Mouse (Mus musculus) spleen, postnatal 0 days (tissue): ENCODE measurements around the gene Pde9a. TPM values are rescaled to one million over a fixed set of nuclear protein-coding genes. Genes with fewer than 3 reads are reported as not detected.

ENCODE experiments used
- polyA plus RNA-seq: library from polyadenylated mRNA; unstranded; fragments of >200 nt; fragmentation: Nextera tagmentation; extraction: Ambion mirVana; gene quantifications from 2 replicates; pipeline ENCODE4 v1.2.1, GENCODE M21; 2015

Gene Pde9a
- 1.8 and 3.4 TPM in 2 replicates for polyA plus RNA-seq

GRCm38 (mm10) chr17:31385671-31386665, at the start of gene Pde9a:
TSS of gene Pde9a (plus strand) at chr17:31386210.

DNA sequence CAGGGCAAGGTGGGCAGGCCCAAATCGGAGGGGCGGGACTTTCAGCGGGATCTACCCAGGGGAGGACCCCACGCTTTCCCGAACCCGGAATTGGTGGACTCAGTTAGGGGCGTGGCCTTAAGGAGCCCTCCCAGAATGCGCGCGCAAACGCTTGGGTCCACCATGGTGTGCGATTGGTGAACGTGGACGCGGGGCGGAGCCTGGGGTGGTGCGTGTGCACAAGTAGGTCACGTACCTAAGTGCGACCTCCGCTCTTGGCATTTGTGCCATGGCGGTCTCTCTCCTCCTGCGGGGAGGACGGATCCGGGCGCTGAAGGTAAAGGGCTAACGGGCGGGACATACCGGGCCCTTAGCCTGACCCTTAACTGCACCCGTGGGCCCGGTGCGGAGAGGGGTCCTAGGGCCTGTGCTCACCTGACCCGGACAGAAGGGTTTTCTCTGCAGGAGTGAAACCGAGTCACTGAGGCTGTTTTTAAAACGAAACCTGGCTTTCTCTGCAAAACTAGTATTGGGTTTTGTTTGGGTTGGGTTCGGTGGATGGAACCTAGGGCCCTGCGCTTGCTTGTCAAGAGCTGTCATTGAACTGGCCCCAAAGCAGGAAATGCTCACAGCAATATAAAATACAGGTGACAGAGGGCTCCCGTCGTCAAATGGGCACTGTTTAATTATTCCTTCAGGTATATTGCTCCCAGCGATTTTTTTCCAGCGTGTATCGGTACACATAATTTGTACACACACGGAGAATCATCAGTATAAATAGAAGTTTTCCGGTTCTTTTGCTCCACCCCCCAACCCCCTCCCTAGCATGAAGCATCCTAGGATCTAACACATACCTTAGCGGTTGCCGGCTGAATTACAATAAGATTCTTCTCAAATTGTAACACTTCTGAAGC, 134.2 kb downstream of the Pde9a start, which contains the start of the genes Wdr4 and Ndufv3:
Wdr4 (minus strand) TSS at position 35 of the 893 bp plus-strand sequence.
Ndufv3 (plus strand) TSS at position 170 of the 893 bp plus-strand sequence.

Other genes starting within 250 kb of the Pde9a start
- 0.47 and 1.6 TPM in 2 replicates for gene Tff2, start 241.9 kb upstream of the Pde9a start, polyA plus RNA-seq
- gene Tff1, start 220.9 kb upstream of the Pde9a start, polyA plus RNA-seq = 0.54 and 0.72 TPM in 2 replicates
- 0.32 and 0.57 TPM in 2 replicates for gene Tmprss3, start 187.2 kb upstream of the Pde9a start, polyA plus RNA-seq
- gene Ubash3a, start 178.3 kb upstream of the Pde9a start, polyA plus RNA-seq = 12.5 and 13.6 TPM in 2 replicates
- 0.79 and 1.2 TPM in 2 replicates for gene Rsph1, start 108.8 kb upstream of the Pde9a start, polyA plus RNA-seq
- gene Slc37a1, start 99.4 kb upstream of the Pde9a start, polyA plus RNA-seq = 3.1 and 3.7 TPM in 2 replicates
- 21.5 and 22.7 TPM in 2 replicates for gene Wdr4, start 133.8 kb downstream of the Pde9a start, polyA plus RNA-seq
- 172 and 189 TPM in 2 replicates for gene Ndufv3, start 133.9 kb downstream of the Pde9a start, polyA plus RNA-seq
- gene Pknox1, start 178.5 kb downstream of the Pde9a start, polyA plus RNA-seq = 16.4 and 17.1 TPM in 2 replicates